8 mouse cellular contexts compared by ENCODE assay signal in genomic region chr2:102036665-102037511, GRCm38 (mm10).
DNase-seq lines count a peak whose midpoint lies in the region; ATAC-seq and TF ChIP-seq lines count a peak whose summit lies in the region.

No protein-coding gene starts in this region.

- peaks cover 58% of the 10 kb centered on the region for H3K4me1 ChIP-seq in heart, embryonic 12.5 days (replicated peaks)
- no peaks in the 10 kb centered on the region for H3K4me1 ChIP-seq in liver, adult 2 months (ENCODE audit: control insufficient read depth, insufficient read depth, low read length)

- no peak for TF ChIP-seq POLR2A in liver, adult 2 months (IDR thresholded peaks at IDR 0.05; ENCODE audit: extremely low read depth, insufficient read depth, low read length)

- no peaks in the 10 kb centered on the region for H3K79me2 ChIP-seq in liver, adult 2 months (ENCODE audit: control insufficient read depth, insufficient read depth, low read length)

- H3K9ac ChIP-seq in heart, embryonic 12.5 days = 0 out of 2 replicates have a peak overlapping the region, but pooled peaks have one; percentile 37
- no peak overlapping the region for H3K9ac ChIP-seq in liver, adult 2 months (ENCODE audit: low read depth, low read length)

- no peaks in the 10 kb centered on the region for H3K27me3 ChIP-seq in heart, embryonic 12.5 days (replicated peaks)
- no peaks in the 10 kb centered on the region for H3K27me3 ChIP-seq in liver, adult 2 months (ENCODE audit: control insufficient read depth, insufficient read depth, low read length)

- no peak for DNase-seq in left cerebral cortex, adult 2 months (ENCODE audit: extremely low spot score in 1 of 2, low spot score in 2 of 2)
- DNase-seq in left cerebral cortex, adult 8-10 months (ENCODE audit: low spot score in 2 of 2) = no peak
- DNase-seq in liver, adult 2 months (ENCODE audit: extremely low read depth, low read depth, low spot score) = no peak
- DNase-seq in urinary bladder, postnatal 36 days (ENCODE audit: low spot score in 2 of 2) = no peak

- peak overlapping the region; percentile 5; the same call in 1 of the 2 replicates for H3K27ac ChIP-seq in left cerebral cortex, adult 2 months
- peak overlapping the region; percentile 41; the same call in 1 of the 2 replicates for H3K27ac ChIP-seq in heart, embryonic 12.5 days (ENCODE audit: poor library complexity, severe bottlenecking)
- no peak overlapping the region for H3K27ac ChIP-seq in liver, adult 2 months (replicated peaks; ENCODE audit: insufficient read depth, low read depth, low read length)

- 53% methylated on average over 18 of the region's 18 CpGs for WGBS in heart, embryonic 12.5 days
- WGBS in liver, adult 2 months = 70% methylated on average over 18 of the region's 18 CpGs

- no peak; the same call in none of the 2 replicates for TF ChIP-seq CTCF in left cerebral cortex, adult 2 months (IDR thresholded peaks at IDR 0.05)
- TF ChIP-seq CTCF in liver, adult 2 months (IDR thresholded peaks at IDR 0.05; ENCODE audit: low read depth, low read length) = no peak

- peak; percentile 53 for ATAC-seq in heart, embryonic 12.5 days (ENCODE audit: insufficient number of reproducible peaks, low FRiP score)
- ATAC-seq in neutrophil, adult 5-6 weeks (ENCODE audit: extremely low read depth, insufficient number of reproducible peaks, low FRiP score, poor library complexity, severe bottlenecking) = peak; percentile 42
- ATAC-seq in erythroblast, adult 5-6 weeks (replicated peaks; ENCODE audit: low FRiP score, poor library complexity, severe bottlenecking) = no peak
- ATAC-seq in erythroid progenitor cell, adult 5-6 weeks (replicated peaks; ENCODE audit: low FRiP score, poor library complexity, severe bottlenecking) = no peak

- intact Hi-C loops in left cerebral cortex, adult 2 months (cut with DNase I) = no loop called here

- no peaks in the 10 kb centered on the region for H3K9me3 ChIP-seq in heart, embryonic 12.5 days (replicated peaks)

- no peaks in the 10 kb centered on the region for H3K36me3 ChIP-seq in heart, embryonic 12.5 days
- no peaks in the 10 kb centered on the region for H3K36me3 ChIP-seq in liver, adult 2 months (ENCODE audit: control insufficient read depth, insufficient read depth, low read length)

- H3K4me3 ChIP-seq in left cerebral cortex, adult 2 months = no peak overlapping the region
- no peak overlapping the region for H3K4me3 ChIP-seq in heart, embryonic 12.5 days
- H3K4me3 ChIP-seq in liver, adult 2 months (ENCODE audit: insufficient read depth, low read depth, low read length) = 0 out of 2 replicates have a peak overlapping the region, but pooled peaks have one; percentile 2

- H3K4me2 ChIP-seq in heart, embryonic 12.5 days = peak overlapping the region; percentile 34; the same call in 1 of the 2 replicates

Comparison
In these comparisons a context has a peak if more than half of its experiments do, and no peak if none do; other contexts are left out.
1. ATAC-seq: peak in heart, embryonic 12.5 days (single experiment) and neutrophil, adult 5-6 weeks (single experiment); none in erythroblast, adult 5-6 weeks (single experiment) and erythroid progenitor cell, adult 5-6 weeks (single experiment).